Comparison of ENCODE assay signal across 8 mouse cellular contexts in the genomic region with DNA sequence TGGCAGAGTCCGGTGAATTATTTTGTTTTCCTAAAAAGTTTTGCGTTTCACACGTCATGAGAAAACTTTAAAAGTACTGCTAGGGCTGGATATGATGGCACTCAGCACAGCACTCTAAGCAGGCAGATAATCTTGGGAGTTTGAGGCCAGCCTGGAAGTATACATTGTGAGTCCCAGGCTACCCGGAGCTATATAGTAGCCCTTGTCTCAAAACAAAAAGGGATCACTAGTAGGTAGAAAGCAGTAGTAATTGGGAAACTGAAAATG. TPM values are rescaled to one million over a fixed set of nuclear protein-coding genes. Genes with fewer than 3 reads are reported as not detected.
DNase-seq lines count a peak whose midpoint lies in the region; ATAC-seq and TF ChIP-seq lines count a peak whose summit lies in the region.

No protein-coding gene starts in this region.

- TF ChIP-seq CTCF in left cerebral cortex, adult 2 months (IDR thresholded peaks at IDR 0.05), result no peak

- H3K36me3 ChIP-seq in embryonic facial prominence, embryonic 12.5 days, result no peaks in the 10 kb centered on the region
- no peaks in the 10 kb centered on the region for H3K36me3 ChIP-seq in intestine, embryonic 15.5 days
- H3K36me3 ChIP-seq in neural tube, embryonic 13.5 days, result peaks cover 4% of the 10 kb centered on the region; the same call in 1 of the 2 replicates

- WGBS in embryonic facial prominence, embryonic 12.5 days, result 20% methylated on average over 4 of the region's 4 CpGs
- 17% methylated on average over 4 of the region's 4 CpGs for WGBS in intestine, embryonic 15.5 days
- WGBS in neural tube, embryonic 13.5 days, result 19% methylated on average over 4 of the region's 4 CpGs

- peak overlapping the region; percentile 84 for H3K27ac ChIP-seq in left cerebral cortex, adult 2 months
- H3K27ac ChIP-seq in embryonic facial prominence, embryonic 12.5 days, result peak overlapping the region; percentile 93
- peak overlapping the region; percentile 93 for H3K27ac ChIP-seq in intestine, embryonic 15.5 days
- peak overlapping the region; percentile 94 for H3K27ac ChIP-seq in neural tube, embryonic 13.5 days (replicated peaks)

- H3K4me1 ChIP-seq in embryonic facial prominence, embryonic 12.5 days, result peaks cover 16% of the 10 kb centered on the region; the same call in 1 of the 2 replicates
- H3K4me1 ChIP-seq in intestine, embryonic 15.5 days (replicated peaks), result peaks cover 12% of the 10 kb centered on the region
- peaks cover 42% of the 10 kb centered on the region for H3K4me1 ChIP-seq in neural tube, embryonic 13.5 days (replicated peaks)

- H3K9me3 ChIP-seq in embryonic facial prominence, embryonic 12.5 days, result no peaks in the 10 kb centered on the region
- no peaks in the 10 kb centered on the region for H3K9me3 ChIP-seq in intestine, embryonic 15.5 days
- no peaks in the 10 kb centered on the region for H3K9me3 ChIP-seq in neural tube, embryonic 13.5 days

- intact Hi-C loops in left cerebral cortex, adult 2 months (cut with DNase I), result no loop called here

- DNase-seq in left cerebral cortex, adult 2 months (ENCODE audit: extremely low spot score in 1 of 2, low spot score in 2 of 2), result no peak
- no peak for DNase-seq in left cerebral cortex, adult 9 months (ENCODE audit: low spot score in 2 of 2)
- no peak for DNase-seq in adipocyte (ENCODE audit: low spot score)
- DNase-seq in layer of hippocampus, postnatal 10 days (ENCODE audit: low spot score in 2 of 2), result no peak
- no peak for DNase-seq in layer of hippocampus, adult 9-11 months

- H3K27me3 ChIP-seq in embryonic facial prominence, embryonic 12.5 days, result no peaks in the 10 kb centered on the region
- no peaks in the 10 kb centered on the region for H3K27me3 ChIP-seq in intestine, embryonic 15.5 days (replicated peaks)
- no peaks in the 10 kb centered on the region for H3K27me3 ChIP-seq in neural tube, embryonic 13.5 days

- peak overlapping the region; percentile 61 for H3K4me2 ChIP-seq in embryonic facial prominence, embryonic 12.5 days (replicated peaks)
- peak overlapping the region; percentile 56 for H3K4me2 ChIP-seq in intestine, embryonic 15.5 days (replicated peaks)
- peak overlapping the region; percentile 78 for H3K4me2 ChIP-seq in neural tube, embryonic 13.5 days

- peak overlapping the region; percentile 82; the same call in 1 of the 2 replicates for H3K9ac ChIP-seq in embryonic facial prominence, embryonic 12.5 days
- H3K9ac ChIP-seq in intestine, embryonic 15.5 days, result peak overlapping the region; percentile 69
- peak overlapping the region; percentile 93 for H3K9ac ChIP-seq in neural tube, embryonic 13.5 days

- no peak for ATAC-seq in embryonic facial prominence, embryonic 12.5 days (ENCODE audit: insufficient number of reproducible peaks, insufficient read depth, low FRiP score, low TSS enrichment)
- peak; percentile 2; the same call in 1 of the 2 replicates for ATAC-seq in intestine, embryonic 15.5 days
- ATAC-seq in neural tube, embryonic 13.5 days (ENCODE audit: low read depth), result no peak

- peak overlapping the region; percentile 89 for H3K4me3 ChIP-seq in left cerebral cortex, adult 2 months
- peak overlapping the region; percentile 78 for H3K4me3 ChIP-seq in embryonic facial prominence, embryonic 12.5 days
- H3K4me3 ChIP-seq in intestine, embryonic 15.5 days (replicated peaks), result peak overlapping the region; percentile 88
- H3K4me3 ChIP-seq in neural tube, embryonic 13.5 days, result peak overlapping the region; percentile 86

RNA-seq across cellular contexts. Expression of gene Cdkl3, which starts 0.6 kb away (rescaled TPM):
- 10 to 100 TPM; 14.6 to 15.9 TPM for total RNA-seq in left cerebral cortex, adult 2 months (2021)
- polyA plus RNA-seq in embryonic facial prominence, embryonic 12.5 days (2016; fragmentation: Nextera tagmentation; extraction: Ambion mirVana), result 13.4 TPM in 2 replicates
- polyA plus RNA-seq in intestine, embryonic 15.5 days (2015; fragmentation: Nextera tagmentation; extraction: Ambion mirVana), result 5.4 and 6.6 TPM in 2 replicates
- polyA plus RNA-seq in neural tube, embryonic 13.5 days (2015; fragmentation: Nextera tagmentation; extraction: Ambion mirVana), result 23.7 and 24.2 TPM in 2 replicates
- total RNA-seq in layer of hippocampus, postnatal 10 days (2021), result 10 to 100 TPM; 18.8 to 23.4 TPM

RNA-seq across cellular contexts. Expression of gene Ube2b, which starts 2.9 kb away (rescaled TPM):
- 100 to 1,000 TPM; 187 to 196 TPM for total RNA-seq in left cerebral cortex, adult 2 months (2021)
- polyA plus RNA-seq in embryonic facial prominence, embryonic 12.5 days (2016; fragmentation: Nextera tagmentation; extraction: Ambion mirVana), result 228 and 235 TPM in 2 replicates
- polyA plus RNA-seq in intestine, embryonic 15.5 days (2015; fragmentation: Nextera tagmentation; extraction: Ambion mirVana), result 189 and 212 TPM in 2 replicates
- polyA plus RNA-seq in neural tube, embryonic 13.5 days (2015; fragmentation: Nextera tagmentation; extraction: Ambion mirVana), result 265 and 279 TPM in 2 replicates
- 100 to 1,000 TPM; 153 to 159 TPM for total RNA-seq in layer of hippocampus, postnatal 10 days (2021)

RNA-seq across cellular contexts. Expression of gene Cdkn2aipnl, which starts 36.0 kb away (rescaled TPM):
- total RNA-seq in left cerebral cortex, adult 2 months (2021), result 10 to 100 TPM; 34.2 to 37.6 TPM
- 104 and 110 TPM in 2 replicates for polyA plus RNA-seq in embryonic facial prominence, embryonic 12.5 days (2016; fragmentation: Nextera tagmentation; extraction: Ambion mirVana)
- 84.7 and 90.3 TPM in 2 replicates for polyA plus RNA-seq in intestine, embryonic 15.5 days (2015; fragmentation: Nextera tagmentation; extraction: Ambion mirVana)
- polyA plus RNA-seq in neural tube, embryonic 13.5 days (2015; fragmentation: Nextera tagmentation; extraction: Ambion mirVana), result 115 and 116 TPM in 2 replicates
- 10 to 100 TPM; 37.4 to 37.8 TPM for total RNA-seq in layer of hippocampus, postnatal 10 days (2021)
